Mouse (Mus musculus) activated CD4-positive, CD25-positive, alpha-beta regulatory T cell, adult 4 months (primary cell): ENCODE data around the gene Ick. TPM values are rescaled to one million over a fixed set of nuclear protein-coding genes. Genes with fewer than 3 reads are reported as not detected.

Source experiments
- ATAC-seq: one replicate; pipeline ENCODE4 v1.8.0; 2017
- polyA plus RNA-seq, 2 experiments: library from polyadenylated mRNA; unstranded; fragments of 100-300 nt; shearing (Covaris generic); gene quantifications; one replicate each; pipeline ENCODE4 v1.2.1; 2017

Ick gene
- polyA plus RNA-seq, 2 experiments from 2014 or later = 8.1 to 9.5 TPM

GRCm38 (mm10) chr9:78105501-78105932, 3.5 kb upstream of the Ick start:
- ATAC-seq = no peak

GRCm38 (mm10) chr9:78106821-78107220, 2.2 kb upstream of the Ick start:
- no peak for ATAC-seq

- ATAC-seq = no peak
Measured at GRCm38 (mm10) chr9:78107582-78107911, 1.4 kb upstream of the Ick start.

- ATAC-seq = peak; percentile 59
Measured at GRCm38 (mm10) chr9:78107912-78108795, 838 bp upstream of the Ick start.

- ATAC-seq = no peak
Measured at GRCm38 (mm10) chr9:78109656-78110055, 664 bp downstream of the Ick start.

GRCm38 (mm10) chr9:78111456-78111855, 2.5 kb downstream of the Ick start:
- ATAC-seq = no peak

GRCm38 (mm10) chr9:78112770-78113537, 4.0 kb downstream of the Ick start:
- peak; percentile 57 for ATAC-seq

- ATAC-seq = no peak
Measured at GRCm38 (mm10) chr9:78113538-78113885, 4.5 kb downstream of the Ick start.

GRCm38 (mm10) chr9:78115746-78116145, 6.8 kb downstream of the Ick start:
- ATAC-seq = no peak

- no peak for ATAC-seq
Measured at GRCm38 (mm10) chr9:78117690-78118089, 8.7 kb downstream of the Ick start.

- no peak for ATAC-seq
Measured at GRCm38 (mm10) chr9:78121358-78121757, 12.4 kb downstream of the Ick start.

GRCm38 (mm10) chr9:78121985-78122384, 13.0 kb downstream of the Ick start:
- ATAC-seq = no peak

- no peak for ATAC-seq
Measured at GRCm38 (mm10) chr9:78122939-78123712, 14.1 kb downstream of the Ick start.

GRCm38 (mm10) chr9:78124297-78124696, 15.3 kb downstream of the Ick start:
- ATAC-seq = no peak

- no peak for ATAC-seq
Measured at GRCm38 (mm10) chr9:78126007-78126406, 17.0 kb downstream of the Ick start.

- no peak for ATAC-seq
Measured at GRCm38 (mm10) chr9:78126643-78127042, 17.7 kb downstream of the Ick start.

GRCm38 (mm10) chr9:78135658-78136057, 26.7 kb downstream of the Ick start:
- no peak for ATAC-seq

- no peak for ATAC-seq
Measured at GRCm38 (mm10) chr9:78138044-78138676, 29.2 kb downstream of the Ick start.

- no peak for ATAC-seq
Measured at GRCm38 (mm10) chr9:78139463-78139862, 30.5 kb downstream of the Ick start.

GRCm38 (mm10) chr9:78146099-78146498, 37.1 kb downstream of the Ick start:
- ATAC-seq = no peak

GRCm38 (mm10) chr9:78146627-78147026, 37.6 kb downstream of the Ick start:
- ATAC-seq = no peak

GRCm38 (mm10) chr9:78148149-78148548, 39.2 kb downstream of the Ick start:
- ATAC-seq = no peak

- peak; percentile 77 for ATAC-seq
Measured at GRCm38 (mm10) chr9:78149770-78150169, 40.8 kb downstream of the Ick start.
